ENCODE assay signal across 13 mouse cellular contexts in genomic region chr7:130426586-130426985, GRCm38 (mm10).
DNase-seq lines count a peak whose midpoint lies in the region; ATAC-seq lines count a peak whose summit lies in the region.
"Had no signal": no experiment of that assay in that cellular context is flagged by ENCODE, and none has a peak within 500 bp of the region (broad histone marks: within the 10 kb centered on the region; RNA-seq: fewer than 3 reads in every experiment).

No protein-coding gene starts in this region.

- no peak overlapping the region for H3K9ac ChIP-seq in hindbrain, embryonic 16.5 days (ENCODE audit: low read depth, low read length)
- H3K9ac ChIP-seq in midbrain, embryonic 12.5 days (replicated peaks): no peak overlapping the region
- H3K9ac ChIP-seq in midbrain, embryonic 16.5 days (ENCODE audit: low read depth, low read length): no peak overlapping the region
- H3K9ac ChIP-seq in embryonic facial prominence, embryonic 14.5 days (ENCODE audit: low read depth, low read length): no peak overlapping the region
- H3K9ac ChIP-seq: hindbrain, embryonic 15.5 days; lung, embryonic 15.5 days had no signal

- no peaks in the 10 kb centered on the region for H3K27me3 ChIP-seq in hindbrain, embryonic 10.5 days (ENCODE audit: insufficient read depth, poor library complexity, severe bottlenecking)
- no peaks in the 10 kb centered on the region for H3K27me3 ChIP-seq in hindbrain, embryonic 16.5 days (replicated peaks; ENCODE audit: control insufficient read depth, insufficient read depth, low read length)
- H3K27me3 ChIP-seq in midbrain, embryonic 12.5 days: no peaks in the 10 kb centered on the region
- H3K27me3 ChIP-seq in midbrain, embryonic 16.5 days (ENCODE audit: control insufficient read depth, insufficient read depth, low read depth, low read length): no peaks in the 10 kb centered on the region
- H3K27me3 ChIP-seq in embryonic facial prominence, embryonic 14.5 days (replicated peaks; ENCODE audit: control insufficient read depth, insufficient read depth, low read length): no peaks in the 10 kb centered on the region
- H3K27me3 ChIP-seq: CH12.LX; hindbrain, embryonic 15.5 days; lung, embryonic 15.5 days had no signal

- peaks cover 14% of the 10 kb centered on the region for H3K4me1 ChIP-seq in hindbrain, embryonic 10.5 days (replicated peaks)
- H3K4me1 ChIP-seq in hindbrain, embryonic 16.5 days (ENCODE audit: control insufficient read depth, insufficient read depth, low read depth, low read length): no peaks in the 10 kb centered on the region; the same call in 1 of the 2 replicates
- peaks cover 2% of the 10 kb centered on the region; the same call in 1 of the 2 replicates for H3K4me1 ChIP-seq in midbrain, embryonic 12.5 days
- H3K4me1 ChIP-seq in midbrain, embryonic 16.5 days (ENCODE audit: control insufficient read depth, insufficient read depth, low read length): no peaks in the 10 kb centered on the region
- H3K4me1 ChIP-seq in embryonic facial prominence, embryonic 14.5 days (ENCODE audit: control insufficient read depth, insufficient read depth, low read length): peaks cover 16% of the 10 kb centered on the region; the same call in 1 of the 2 replicates
- H3K4me1 ChIP-seq: hindbrain, embryonic 15.5 days had no signal

- 9% methylated on average over 5 of the region's 5 CpGs for WGBS in hindbrain, embryonic 10.5 days
- 17% methylated on average over 5 of the region's 5 CpGs for WGBS in hindbrain, embryonic 16.5 days
- 10% methylated on average over 5 of the region's 5 CpGs for whole genome bisulfite sequencing in midbrain, embryonic 12.5 days
- 4% methylated on average over 5 of the region's 5 CpGs for WGBS in midbrain, embryonic 16.5 days
- 4% methylated on average over 5 of the region's 5 CpGs for WGBS in embryonic facial prominence, embryonic 14.5 days

- no peak for ATAC-seq in hindbrain, embryonic 16.5 days
- no peak for ATAC-seq in midbrain, embryonic 12.5 days (ENCODE audit: low FRiP score, low read depth)
- no peak for ATAC-seq in midbrain, embryonic 16.5 days
- peak; percentile 87 for ATAC-seq in embryonic facial prominence, embryonic 14.5 days (ENCODE audit: low read depth)

- no peak overlapping the region for H3K4me2 ChIP-seq in hindbrain, embryonic 16.5 days (ENCODE audit: low read length)
- H3K4me2 ChIP-seq in midbrain, embryonic 12.5 days (replicated peaks): no peak overlapping the region
- H3K4me2 ChIP-seq in midbrain, embryonic 16.5 days (ENCODE audit: low read length): no peak overlapping the region
- no peak overlapping the region for H3K4me2 ChIP-seq in embryonic facial prominence, embryonic 14.5 days (ENCODE audit: low read depth, low read length)
- H3K4me2 ChIP-seq: hindbrain, embryonic 15.5 days; lung, embryonic 15.5 days had no signal

- no peaks in the 10 kb centered on the region for H3K9me3 ChIP-seq in hindbrain, embryonic 10.5 days
- H3K9me3 ChIP-seq in hindbrain, embryonic 16.5 days (ENCODE audit: control insufficient read depth, low read length): no peaks in the 10 kb centered on the region
- no peaks in the 10 kb centered on the region for H3K9me3 ChIP-seq in midbrain, embryonic 12.5 days
- H3K9me3 ChIP-seq in midbrain, embryonic 16.5 days (replicated peaks; ENCODE audit: control insufficient read depth, low read length, poor library complexity, severe bottlenecking): no peaks in the 10 kb centered on the region
- no peaks in the 10 kb centered on the region for H3K9me3 ChIP-seq in embryonic facial prominence, embryonic 14.5 days (ENCODE audit: control insufficient read depth, low read length)
- H3K9me3 ChIP-seq: hindbrain, embryonic 15.5 days; lung, embryonic 15.5 days had no signal

- DNase-seq in hindbrain, embryonic 10.5 days (ENCODE audit: low spot score): peak; percentile 57
- DNase-seq in embryonic facial prominence, embryonic 14.5 days (ENCODE audit: low spot score): peak; percentile 81
- peak; percentile 1 for DNase-seq in retina, postnatal 1 day
- DNase-seq in urinary bladder, postnatal 14 days (ENCODE audit: low spot score): no peak
- no peak for DNase-seq in B cell, adult 2 months
- DNase-seq: cerebellum, adult 18-20 months; gastrocnemius, postnatal 14 days had no signal

- no peak overlapping the region for H3K4me3 ChIP-seq in hindbrain, embryonic 10.5 days
- no peak overlapping the region for H3K4me3 ChIP-seq in hindbrain, embryonic 16.5 days (ENCODE audit: low read length)
- H3K4me3 ChIP-seq in midbrain, embryonic 12.5 days: no peak overlapping the region
- H3K4me3 ChIP-seq in midbrain, embryonic 16.5 days (ENCODE audit: low read depth, low read length): no peak overlapping the region
- H3K4me3 ChIP-seq in embryonic facial prominence, embryonic 14.5 days (ENCODE audit: low read depth, low read length): no peak overlapping the region
- H3K4me3 ChIP-seq: hindbrain, embryonic 15.5 days; lung, embryonic 15.5 days had no signal

- no peak overlapping the region for H3K27ac ChIP-seq in hindbrain, embryonic 10.5 days
- no peak overlapping the region for H3K27ac ChIP-seq in hindbrain, embryonic 16.5 days (ENCODE audit: low read depth, low read length)
- H3K27ac ChIP-seq in midbrain, embryonic 12.5 days (replicated peaks): 0 out of 2 replicates have a peak overlapping the region, but pooled peaks have one; percentile 8
- no peak overlapping the region for H3K27ac ChIP-seq in midbrain, embryonic 16.5 days (ENCODE audit: low read length)
- peak overlapping the region; percentile 80 for H3K27ac ChIP-seq in embryonic facial prominence, embryonic 14.5 days (replicated peaks; ENCODE audit: low read depth, low read length)
- H3K27ac ChIP-seq: hindbrain, embryonic 15.5 days; lung, embryonic 15.5 days had no signal

- no peaks in the 10 kb centered on the region for H3K36me3 ChIP-seq in hindbrain, embryonic 10.5 days
- H3K36me3 ChIP-seq in hindbrain, embryonic 16.5 days (ENCODE audit: control insufficient read depth, insufficient read depth, low read length): no peaks in the 10 kb centered on the region
- H3K36me3 ChIP-seq in midbrain, embryonic 12.5 days: no peaks in the 10 kb centered on the region
- H3K36me3 ChIP-seq in midbrain, embryonic 16.5 days (ENCODE audit: control insufficient read depth, insufficient read depth, low read length): no peaks in the 10 kb centered on the region
- H3K36me3 ChIP-seq in embryonic facial prominence, embryonic 14.5 days (ENCODE audit: control insufficient read depth, insufficient read depth, low read length): no peaks in the 10 kb centered on the region
- H3K36me3 ChIP-seq: hindbrain, embryonic 15.5 days; lung, embryonic 15.5 days had no signal

Comparison
In these comparisons a context has a peak if more than half of its experiments do, and no peak if none do; other contexts are left out.
1. H3K27ac ChIP-seq: peak in midbrain, embryonic 12.5 days (single experiment) and embryonic facial prominence, embryonic 14.5 days (single experiment); none in hindbrain, embryonic 10.5 days (single experiment), hindbrain, embryonic 16.5 days (single experiment) and midbrain, embryonic 16.5 days (single experiment).
2. DNase-seq: peak in hindbrain, embryonic 10.5 days (single experiment), embryonic facial prominence, embryonic 14.5 days (single experiment) and retina, postnatal 1 day (single experiment); none in urinary bladder, postnatal 14 days (single experiment) and B cell, adult 2 months (0 of 2).